Mouse (Mus musculus) limb, embryonic 14.5 days (tissue): Measurements from ENCODE around the gene Gm20388. TPM values are rescaled to one million over a fixed set of nuclear protein-coding genes. Genes with fewer than 3 reads are reported as not detected.

Experiments
- ATAC-seq: fragments of 200-750 bp; cut with Nextera tagmentation; 2 replicates; pipeline ENCODE4 v1.8.0; 2017; ENCODE audit warnings: low read depth, moderate number of reproducible peaks, moderate TSS enrichment; ENCODE audit not compliant: low FRiP score
- DNase-seq: peaks from one replicate; pipeline ENCODE4 v3.0.0-alpha.2; 2015; ENCODE audit warnings: low spot score
- H3K27ac ChIP-seq: fragments of 300-500 bp; sonication (generic); replicated peaks from 2 replicates; pipeline ENCODE4 v1.5.1; 2014; ENCODE audit warnings: low read depth, mild to moderate bottlenecking, low read length, moderate library complexity, mixed read lengths
- H3K27me3 ChIP-seq: fragments of 300-500 bp; sonication (generic); 2 replicates; pipeline ENCODE4 v1.6.1; 2014; ENCODE audit warnings: low read length, mixed read lengths; ENCODE audit not compliant: control insufficient read depth, insufficient read depth
- H3K36me3 ChIP-seq: fragments of 300-500 bp; sonication (generic); 2 replicates; pipeline ENCODE4 v1.6.1; 2014; ENCODE audit warnings: mild to moderate bottlenecking, low read length, moderate library complexity, mixed read lengths; ENCODE audit not compliant: control insufficient read depth, insufficient read depth
- H3K4me1 ChIP-seq: fragments of 300-500 bp; sonication (generic); 2 replicates; pipeline ENCODE4 v1.6.1; 2014; ENCODE audit warnings: antibody characterized with exemption, low read length, mixed read lengths; ENCODE audit not compliant: control insufficient read depth, insufficient read depth
- H3K4me2 ChIP-seq: fragments of 300-500 bp; sonication (generic); replicated peaks from 2 replicates; pipeline ENCODE4 v1.6.1; 2014; ENCODE audit warnings: low read depth, mild to moderate bottlenecking, low read length, moderate library complexity; ENCODE audit not compliant: severe bottlenecking
- H3K4me3 ChIP-seq: fragments of 300-500 bp; sonication (generic); replicated peaks from 2 replicates; pipeline ENCODE4 v1.5.1; 2014; ENCODE audit warnings: low read length
- H3K9ac ChIP-seq: fragments of 300-500 bp; sonication (generic); 2 replicates; pipeline ENCODE4 v1.6.1; 2014; ENCODE audit warnings: mild to moderate bottlenecking, low read depth, low read length, moderate library complexity; ENCODE audit not compliant: severe bottlenecking
- H3K9me3 ChIP-seq: fragments of 300-500 bp; sonication (generic); 2 replicates; pipeline ENCODE4 v1.6.1; 2016; ENCODE audit warnings: low read length; ENCODE audit not compliant: control insufficient read depth
- POLR2A ChIP-seq: fragments of 200-500 bp; IDR thresholded peaks from 2 replicates; pipeline ENCODE4 v1.8.0; 2012; ENCODE audit warnings: inconsistent platforms, mild to moderate bottlenecking, moderate library complexity, borderline replicate concordance; ENCODE audit not compliant: insufficient read depth, insufficient read length; ENCODE audit errors: extremely low read depth
- WGBS: fragments of 180-500 bp; shearing (Covaris S2); extraction: QIAGEN DNeasy Blood & Tissue Kit; methylation state at CpG from one replicate; pipeline ENCODE4 v1.1.7; 2014; 5-methylcytosine and 5-hydroxymethylcytosine counted together
- polyA plus RNA-seq, 2 experiments: library from polyadenylated mRNA; depleted of rRNA in 1 of 2; stranded (reverse) in 1 of 2; unstranded in 1 of 2; fragments of >200 nt; fragmentation: Nextera tagmentation in 1 of 2; extraction: Ambion mirVana in 1 of 2; gene quantifications; 2 replicates each; pipeline versions ENCODE4 v1.2.1 to v1.2.3; 2012 to 2014

The Gm20388 gene
- polyA plus RNA-seq, 2 experiments: 1.9 to 49.9 TPM

DNA sequence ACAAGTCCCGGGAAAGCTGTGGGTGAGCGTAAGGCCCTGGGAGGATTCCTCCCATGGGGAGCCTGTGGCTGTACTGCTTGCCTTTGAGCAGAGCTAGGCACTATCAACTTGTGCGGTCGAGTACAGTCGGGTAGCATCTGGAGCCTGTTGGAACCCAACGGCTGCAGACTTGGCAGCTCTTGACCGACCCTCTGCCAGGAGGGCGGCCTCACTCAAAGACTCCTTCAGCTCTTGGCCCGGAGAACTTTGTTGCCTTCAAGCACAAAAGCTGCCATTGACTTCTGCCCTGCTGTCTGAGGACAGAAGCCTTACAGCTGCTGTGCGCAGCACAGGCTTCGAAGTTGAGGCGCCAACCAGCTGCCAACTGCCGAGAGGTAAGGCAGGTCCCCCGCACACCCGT is 1618.1 kb downstream of the Gm20388 start:
- ATAC-seq (no peak), DNase-seq (no peak)
- TF ChIP-seq POLR2A: no peak
- Histone ChIP-seq H3K4me3 (no peak overlapping the region), H3K4me2 (no peak overlapping the region), H3K4me1 (peaks cover 5% of the 10 kb centered on the region; the same call in 1 of the 2 replicates), H3K27me3 (no peaks in the 10 kb centered on the region), H3K36me3 (no peaks in the 10 kb centered on the region), H3K9me3 (no peaks in the 10 kb centered on the region), H3K9ac (no peak overlapping the region), H3K27ac (no peak overlapping the region)
- WGBS: 84% methylated on average over 15 of the region's 15 CpGs

DNA sequence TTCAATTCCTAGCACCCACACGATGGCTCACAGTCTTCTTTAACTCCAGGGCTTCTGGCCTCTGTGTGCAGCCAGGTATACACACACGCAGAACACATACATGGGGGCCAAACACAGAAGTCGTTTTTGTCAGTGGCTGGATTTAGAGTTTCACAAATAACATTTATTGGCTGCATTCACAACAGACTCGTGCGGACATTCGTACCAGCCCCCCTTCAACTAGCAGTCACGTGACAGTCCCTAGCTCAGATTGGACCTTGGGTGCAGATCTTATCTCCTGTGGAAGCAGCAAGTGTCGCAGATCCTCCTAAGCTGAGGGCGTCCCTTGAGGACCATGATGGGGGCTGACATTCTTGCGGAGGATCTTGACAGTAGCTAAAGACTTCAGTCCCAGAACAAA is 1620.0 kb downstream of the Gm20388 start:
- Histone ChIP-seq H3K4me1 (peaks cover 5% of the 10 kb centered on the region; the same call in 1 of the 2 replicates), H3K9me3 (no peaks in the 10 kb centered on the region), H3K27ac (no peak overlapping the region), H3K36me3 (no peaks in the 10 kb centered on the region), H3K27me3 (no peaks in the 10 kb centered on the region), H3K4me2 (no peak overlapping the region), H3K4me3 (no peak overlapping the region), H3K9ac (no peak overlapping the region)
- ATAC-seq (no peak), DNase-seq (no peak)
- WGBS: 82% methylated on average over 10 of the region's 10 CpGs
- TF ChIP-seq POLR2A: no peak

DNA sequence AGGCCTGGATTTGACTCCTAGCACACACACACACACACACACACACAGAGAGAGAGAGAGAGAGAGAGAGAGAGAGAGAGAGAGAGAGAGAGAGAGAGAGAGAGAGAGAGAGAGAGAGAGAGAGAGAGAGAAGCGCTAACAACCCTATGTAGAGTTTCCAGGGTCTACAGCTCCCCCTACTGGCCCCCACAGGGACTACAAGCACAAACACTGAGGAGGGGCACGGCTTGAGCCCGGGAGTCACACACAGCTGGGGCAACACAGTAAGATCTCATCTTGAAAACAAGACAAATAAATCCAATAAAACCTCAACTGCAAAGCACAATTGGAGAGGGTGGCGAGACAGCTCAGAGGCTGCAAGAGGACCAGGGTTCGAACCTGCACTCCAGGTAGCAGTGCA is 1621.7 kb downstream of the Gm20388 start:
- 45% methylated on average over 5 of the region's 5 CpGs for WGBS
- no peak overlapping the region for H3K4me2 ChIP-seq
- no peak for ATAC-seq
- H3K4me3 ChIP-seq: no peak overlapping the region
- no peak overlapping the region for H3K27ac ChIP-seq
- DNase-seq: no peak
- TF ChIP-seq POLR2A: no peak
- H3K36me3 ChIP-seq: no peaks in the 10 kb centered on the region
- H3K4me1 ChIP-seq: no peaks in the 10 kb centered on the region
- no peaks in the 10 kb centered on the region for H3K27me3 ChIP-seq
- no peak overlapping the region for H3K9ac ChIP-seq
- no peaks in the 10 kb centered on the region for H3K9me3 ChIP-seq

DNA sequence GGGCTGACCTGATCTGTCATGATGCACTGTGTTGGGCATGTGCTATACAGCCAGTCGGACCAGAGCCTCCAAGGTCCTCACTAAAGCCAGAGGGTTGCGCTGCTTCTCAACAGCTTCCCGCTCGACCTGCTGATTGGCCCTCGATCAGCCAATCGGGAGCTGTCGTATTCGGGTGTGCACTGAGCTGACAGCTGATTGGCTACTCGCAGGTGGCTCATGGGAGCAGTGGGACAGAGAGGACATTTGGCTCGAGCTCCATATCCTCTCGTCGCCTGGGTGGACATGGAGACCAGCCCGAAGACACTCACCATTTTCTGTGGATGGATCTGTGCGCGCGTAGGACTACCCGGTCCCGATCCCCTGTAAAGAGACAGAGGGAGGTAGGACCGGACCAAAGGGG is 1631.2 kb downstream of the Gm20388 start:
- no peak overlapping the region for H3K4me2 ChIP-seq
- no peaks in the 10 kb centered on the region for H3K9me3 ChIP-seq
- H3K4me1 ChIP-seq: no peaks in the 10 kb centered on the region
- no peak overlapping the region for H3K4me3 ChIP-seq
- 81% methylated on average over 19 of the region's 19 CpGs for WGBS
- TF ChIP-seq POLR2A: no peak
- no peaks in the 10 kb centered on the region for H3K27me3 ChIP-seq
- ATAC-seq (no peak), DNase-seq (no peak)
- H3K36me3 ChIP-seq: no peaks in the 10 kb centered on the region
- no peak overlapping the region for H3K9ac ChIP-seq
- H3K27ac ChIP-seq: no peak overlapping the region

DNA sequence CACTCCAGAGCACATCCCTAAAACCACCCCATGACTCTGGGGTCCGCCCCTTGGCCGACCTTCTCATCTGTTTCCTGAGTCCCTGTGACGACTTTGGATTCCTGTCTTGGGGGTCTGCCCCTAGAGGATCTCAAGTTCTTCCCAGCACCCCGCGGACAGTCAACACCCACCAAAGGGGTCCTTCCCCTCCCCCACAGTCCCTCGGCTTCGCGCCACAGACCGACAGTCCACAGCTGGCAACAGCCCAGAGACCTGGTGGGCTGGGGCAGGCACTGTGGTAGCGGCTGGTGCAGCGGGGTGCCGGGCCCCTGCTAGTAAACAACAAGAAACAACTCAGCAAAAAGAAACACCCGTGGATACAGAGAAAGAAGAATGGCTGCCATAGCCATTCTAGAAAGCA is 1632.3 kb downstream of the Gm20388 start:
- H3K4me1 ChIP-seq: no peaks in the 10 kb centered on the region
- no peak overlapping the region for H3K9ac ChIP-seq
- no peak overlapping the region for H3K4me3 ChIP-seq
- H3K9me3 ChIP-seq: no peaks in the 10 kb centered on the region
- TF ChIP-seq POLR2A: no peak
- H3K4me2 ChIP-seq: no peak overlapping the region
- H3K36me3 ChIP-seq: no peaks in the 10 kb centered on the region
- ATAC-seq: no peak
- no peaks in the 10 kb centered on the region for H3K27me3 ChIP-seq
- H3K27ac ChIP-seq: no peak overlapping the region
- WGBS: 62% methylated on average over 13 of the region's 13 CpGs
- no peak for DNase-seq

DNA sequence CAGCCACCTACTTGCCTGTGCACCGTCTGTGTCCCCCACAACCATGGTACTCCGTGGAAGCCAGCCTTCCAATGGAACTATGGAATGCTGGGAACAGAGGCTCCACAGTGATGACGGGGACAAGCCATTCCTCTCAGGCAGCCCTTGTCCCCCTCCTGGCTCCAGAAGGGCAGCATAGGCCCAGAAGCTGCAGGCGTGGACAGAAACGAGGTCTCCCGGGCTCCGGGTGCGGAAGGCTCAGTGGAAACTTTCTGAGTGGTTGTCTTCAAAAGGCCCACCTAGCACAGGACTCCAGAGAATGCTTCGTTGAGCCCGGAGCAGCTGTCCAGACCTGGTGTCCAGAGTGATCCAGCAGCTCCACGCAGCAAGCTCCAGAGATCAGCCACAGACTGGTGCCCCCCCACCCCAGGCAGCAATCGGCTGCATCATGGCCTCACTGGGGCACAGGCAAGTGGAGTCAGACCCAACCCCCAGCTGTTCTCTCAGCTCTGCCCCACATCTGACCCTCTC is 1633.7 kb downstream of the Gm20388 start, which contains the start of gene 1700018B08Rik:
TSS of gene 1700018B08Rik (minus strand) at position 45 of the 510 bp plus-strand sequence.
- no peaks in the 10 kb centered on the region for H3K9me3 ChIP-seq
- H3K4me2 ChIP-seq: no peak within 1 kb of the TSS
- H3K36me3 ChIP-seq: peaks cover under 1% of the 10 kb centered on the region; the same call in 1 of the 2 replicates
- no peaks in the 10 kb centered on the region for H3K4me1 ChIP-seq
- no peak for TF ChIP-seq POLR2A
- H3K27me3 ChIP-seq: no peaks in the 10 kb centered on the region
- 84% methylated on average over 12 of the region's 12 CpGs for WGBS
- H3K9ac ChIP-seq: no peak within 1 kb of the TSS
- ATAC-seq (no peak), DNase-seq (no peak)
- H3K4me3 ChIP-seq: no peak within 1 kb of the TSS
- no peak within 1 kb of the TSS for H3K27ac ChIP-seq
